Mouse (Mus musculus): Measurements from ENCODE around the gene Cck.

- TF ChIP-seq EP300 (IDR thresholded peaks at IDR 0.05; ENCODE audit: low read depth) (no peak), CTCF (IDR thresholded peaks at IDR 0.05; ENCODE audit: low read depth) (no peak)
Measured at GRCm38 (mm10) chr9:121495529-121495928, at the start of gene Cck.
